In the genomic region with DNA sequence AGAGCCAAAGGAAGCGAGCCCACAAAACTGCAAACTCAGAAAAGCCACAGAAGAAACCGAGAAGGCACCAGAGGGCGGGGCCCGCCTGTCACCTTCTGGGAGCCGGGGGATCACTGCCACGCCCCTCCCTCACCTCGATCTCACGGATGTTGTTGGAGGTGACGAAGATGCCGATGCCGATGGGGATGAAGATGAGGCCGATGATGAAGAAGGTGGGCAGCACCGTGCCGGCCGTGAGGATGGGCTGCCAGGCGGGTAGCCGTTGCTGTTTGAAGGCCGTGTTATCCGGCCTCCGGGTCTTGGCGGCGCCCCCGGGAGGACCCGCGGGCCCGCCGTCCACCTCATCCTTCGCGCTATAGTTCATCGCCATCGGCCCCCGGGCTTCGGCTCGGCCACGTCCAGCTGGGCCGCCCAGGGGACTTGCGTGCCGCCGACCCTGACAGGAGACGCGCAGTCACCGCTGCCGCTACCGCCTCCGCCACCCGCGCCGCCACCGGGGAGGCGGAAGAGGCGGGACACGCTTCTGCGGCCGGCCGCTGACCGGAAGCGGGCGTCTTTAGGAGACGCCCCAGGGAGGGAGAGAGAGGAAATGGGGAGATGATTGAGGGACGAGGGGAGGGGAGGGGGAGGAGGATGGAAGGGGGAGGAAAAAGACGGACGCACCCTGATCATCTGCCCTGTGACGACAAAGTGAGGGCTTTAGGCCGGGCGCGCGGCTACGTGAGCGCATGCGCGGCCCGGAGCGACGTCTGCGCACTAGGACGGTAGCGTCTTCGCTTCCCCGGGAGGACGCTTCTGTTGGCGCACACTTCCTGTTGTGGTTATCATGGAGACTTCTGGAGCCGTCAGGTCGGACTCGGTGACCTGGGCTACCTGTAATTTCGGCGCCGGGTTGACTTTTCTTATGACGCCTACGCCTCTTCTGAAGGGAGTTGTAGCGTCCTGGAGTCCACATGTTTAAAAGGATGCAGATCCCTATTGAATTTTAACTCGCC, we compare ENCODE assay signal across 8 mouse cellular contexts. TPM values are rescaled to one million over a fixed set of nuclear protein-coding genes. Genes with fewer than 3 reads are reported as not detected.
A peak's percentile ranks its signal among the peaks of the same experiment; 100 is the strongest.
DNase-seq lines count a peak whose midpoint lies in the region; ATAC-seq lines count a peak whose summit lies in the region.

A gene (minus strand): TSS at position 667 of the 995 bp plus-strand sequence.

- peaks cover 27% of the 10 kb centered on the region for H3K4me1 ChIP-seq in hindbrain, embryonic 14.5 days (replicated peaks; ENCODE audit: control insufficient read depth, insufficient read depth, low read length)

- H3K4me3 ChIP-seq in hindbrain, embryonic 14.5 days (replicated peaks; ENCODE audit: low read length), result peak within 1 kb of the TSS; percentile 94

- under 1% methylated on average over 82 of the region's 91 CpGs for WGBS in hindbrain, embryonic 14.5 days

- peak; percentile 99 for ATAC-seq in hindbrain, embryonic 14.5 days (ENCODE audit: low FRiP score)

- H3K27me3 ChIP-seq in hindbrain, embryonic 14.5 days (ENCODE audit: control insufficient read depth, insufficient read depth, low read length), result no peaks in the 10 kb centered on the region

- peak within 1 kb of the TSS; percentile 95 for H3K9ac ChIP-seq in hindbrain, embryonic 14.5 days

- DNase-seq in R1 (ENCODE audit: low read depth, low spot score), result peak; percentile 97
- DNase-seq in cerebellum, postnatal 25 days, result peak; percentile 96 to 98
- peak; percentile 75 to 89 for DNase-seq in frontal cortex, postnatal 25 days (ENCODE audit: low spot score in 2 of 2)
- peak; percentile 99 for DNase-seq in hindbrain, embryonic 14.5 days (ENCODE audit: low spot score)
- DNase-seq in layer of hippocampus, postnatal 36 days, result peak; percentile 94 to 95
- DNase-seq in lung, postnatal 36 days, result peak; percentile 95
- DNase-seq in retina, postnatal 1 day, result peak; percentile 99
- peak; percentile 82 to 92 for DNase-seq in urinary bladder, adult 18-20 months (ENCODE audit: low spot score in 2 of 2)

- H3K4me2 ChIP-seq in hindbrain, embryonic 14.5 days (replicated peaks), result peak within 1 kb of the TSS; percentile 83

- no peaks in the 10 kb centered on the region for H3K36me3 ChIP-seq in hindbrain, embryonic 14.5 days (replicated peaks; ENCODE audit: control insufficient read depth, insufficient read depth)

- H3K9me3 ChIP-seq in hindbrain, embryonic 14.5 days (ENCODE audit: control insufficient read depth, low read length), result no peaks in the 10 kb centered on the region

- H3K27ac ChIP-seq in hindbrain, embryonic 14.5 days, result peak within 1 kb of the TSS; percentile 91

RNA-seq across cellular contexts. Expression of the gene that starts here (rescaled TPM):
- polyA plus RNA-seq in hindbrain, embryonic 14.5 days (2014; fragmentation: Nextera tagmentation; extraction: Ambion mirVana), result 130 and 152 TPM in 2 replicates
- total RNA-seq in layer of hippocampus, postnatal 36 days (2021), result 100 to 1,000 TPM; 234 to 260 TPM

Comparison
In these comparisons a context has a peak if more than half of its experiments do, and no peak if none do; other contexts are left out.
1. Peak in every context shown above with its lines: DNase-seq, ATAC-seq, H3K4me3 ChIP-seq and H3K27ac ChIP-seq.